Mouse (Mus musculus) mammary gland, adult 2 months (tissue): ENCODE results near the gene Ogt. TPM values are rescaled to one million over a fixed set of nuclear protein-coding genes. Genes with fewer than 3 reads are reported as not detected.

Source experiments
- polyA plus RNA-seq: library from polyadenylated mRNA; depleted of rRNA; stranded (reverse); fragments of >200 nt; gene quantifications from 2 replicates; pipeline ENCODE4 v1.2.3, GENCODE M21; 2012; ENCODE audit warnings: low replicate concordance; rRNA removed

The Ogt gene
- 52.7 and 156 TPM in 2 replicates for polyA plus RNA-seq

DNA sequence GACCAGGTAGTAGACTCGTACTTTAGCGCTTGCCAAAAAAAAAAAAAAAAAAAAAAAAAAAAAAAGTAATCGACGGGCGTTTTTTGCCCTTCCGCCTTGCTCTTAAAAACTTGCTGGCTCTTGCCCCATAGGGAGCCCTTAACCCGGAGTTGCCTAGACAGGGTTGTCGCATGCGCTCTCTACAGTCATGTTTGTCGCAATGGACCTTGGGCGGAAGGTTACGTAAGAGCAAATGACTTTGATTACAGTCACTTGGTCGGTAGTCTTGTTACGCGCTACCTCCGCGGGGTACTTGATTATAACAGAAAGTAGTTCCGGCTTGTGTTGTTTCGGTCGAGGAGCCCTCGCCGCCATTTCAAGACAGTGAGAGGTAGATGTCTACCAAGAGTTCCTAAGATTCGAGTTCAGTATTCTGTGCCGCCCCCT, at the start of gene Ogt:
TSS of gene Ogt (plus strand) at position 320 of the 426 bp plus-strand sequence.

DNA sequence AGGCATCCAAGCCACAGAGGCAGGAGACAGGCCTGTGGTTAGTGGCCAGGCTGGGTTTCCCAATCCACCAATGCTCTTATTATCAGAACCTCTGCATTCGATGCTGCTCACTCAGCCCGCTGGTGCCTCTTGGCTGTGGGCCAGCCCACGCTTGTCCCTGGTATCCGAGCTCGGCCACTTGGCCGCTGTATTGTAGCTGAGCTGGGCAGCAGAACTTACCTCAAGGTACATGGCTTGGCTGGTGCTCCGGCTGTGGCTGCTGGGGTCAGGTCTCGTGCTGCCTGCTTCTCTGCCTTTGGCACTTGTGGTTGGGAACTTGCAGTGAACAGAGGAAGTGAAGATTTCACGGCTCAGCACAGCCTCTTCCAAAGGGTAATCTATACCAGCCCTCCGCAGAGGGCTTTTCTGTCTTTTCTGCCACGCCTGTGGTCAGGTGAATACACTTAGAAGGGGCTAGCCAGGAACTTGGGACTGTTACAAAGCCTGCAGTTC, 94.0 kb downstream of the Ogt start, which contains the start of gene Cxcr3:
TSS of gene Cxcr3 (minus strand) at position 442 of the 492 bp plus-strand sequence.

Other genes starting within 250 kb of the Ogt start
- gene Zmym3, start 219.2 kb upstream of the Ogt start, polyA plus RNA-seq: 20.8 and 37.8 TPM in 2 replicates
- gene Nono, start 210.7 kb upstream of the Ogt start, polyA plus RNA-seq: 62.6 and 80.9 TPM in 2 replicates
- gene Itgb1bp2, start 191.0 kb upstream of the Ogt start, polyA plus RNA-seq: 0.13 and 47.8 TPM in 2 replicates
- 1.9 and 3.2 TPM in 2 replicates for gene Taf1, start 107.3 kb upstream of the Ogt start, polyA plus RNA-seq
- 22.1 and 27.8 TPM in 2 replicates for gene Cxcr3, start 94.2 kb downstream of the Ogt start, polyA plus RNA-seq
- not detected in 2 replicates for gene Gm4779, start 154.4 kb downstream of the Ogt start, polyA plus RNA-seq
- not detected in 2 replicates for gene 8030474K03Rik, start 154.6 kb downstream of the Ogt start, polyA plus RNA-seq
- 3.4 and 6.5 TPM in 2 replicates for gene Nhsl2, start 209.3 kb downstream of the Ogt start, polyA plus RNA-seq